Mouse (Mus musculus) myocyte (in vitro differentiated cells): ENCODE measurements at regions not wholly inside any gene's neighbourhood (a gene's known extent, or its start where the extent isn't known, plus 50 kb on each side); places are given as distances from the start of the nearest gene placed in this dataset.

Source experiments
- H3K27me3 ChIP-seq: one replicate; pipeline ENCODE4 v1.6.1; 2011; ENCODE audit not compliant: control insufficient read depth, insufficient read depth, insufficient read length
- H3K36me3 ChIP-seq: one replicate; pipeline ENCODE4 v1.6.1; 2011; ENCODE audit not compliant: control insufficient read depth, insufficient read depth
- H3K4me2 ChIP-seq: one replicate; pipeline ENCODE4 v1.6.1; 2011; ENCODE audit warnings: low read depth, control low read depth
- H3K4me3 ChIP-seq: one replicate; pipeline ENCODE4 v1.5.1; 2011; ENCODE audit warnings: mild to moderate bottlenecking, control low read depth, moderate library complexity
- H3K79me2 ChIP-seq: one replicate; pipeline ENCODE4 v1.6.1; 2011; ENCODE audit not compliant: control insufficient read depth, insufficient read depth
- H3ac ChIP-seq: one replicate; pipeline ENCODE4 v1.6.1; 2011; ENCODE audit not compliant: control insufficient read depth, insufficient read length
- CEBPB ChIP-seq: IDR thresholded peaks from 2 replicates; pipeline ENCODE4 v1.6.1; 2011; ENCODE audit warnings: mild to moderate bottlenecking, moderate library complexity; ENCODE audit not compliant: poor library complexity, insufficient read depth, severe bottlenecking
- E2F4 ChIP-seq: IDR thresholded peaks from one replicate; pipeline ENCODE4 v1.6.1; 2011; ENCODE audit warnings: mild to moderate bottlenecking, control low read depth, moderate library complexity; ENCODE audit not compliant: insufficient read depth
- MAX ChIP-seq: IDR thresholded peaks from one replicate; pipeline ENCODE4 v1.6.1; 2011; ENCODE audit warnings: low read depth, mild to moderate bottlenecking, control low read depth
- MYOD1 ChIP-seq, 3 experiments: IDR thresholded peaks; one replicate each; pipeline ENCODE4 v1.6.1; 2011; ENCODE audit warnings: control low read depth in 2 of 3, low read depth in 2 of 3, mild to moderate bottlenecking in 2 of 3, moderate library complexity in 1 of 3; ENCODE audit not compliant: insufficient read length in 2 of 3, control insufficient read depth in 1 of 3
- MYOG ChIP-seq, 3 experiments: IDR thresholded peaks; one replicate each; pipeline ENCODE4 v1.6.1; 2011; ENCODE audit warnings: control low read depth in 2 of 3, low read depth in 2 of 3, mild to moderate bottlenecking in 2 of 3; ENCODE audit not compliant: insufficient read length in 2 of 3, control insufficient read depth in 1 of 3, insufficient read depth in 1 of 3
- POLR2A ChIP-seq: IDR thresholded peaks from one replicate; pipeline ENCODE4 v1.6.1; 2011; ENCODE audit warnings: low read depth, mild to moderate bottlenecking, control low read depth, moderate library complexity; ENCODE audit not compliant: insufficient read length
- POLR2AphosphoS2 ChIP-seq: IDR thresholded peaks from one replicate; pipeline ENCODE4 v1.6.1; 2011; ENCODE audit warnings: low read depth, control low read depth; ENCODE audit not compliant: insufficient read length
- REST ChIP-seq: IDR thresholded peaks from one replicate; pipeline ENCODE4 v1.6.1; 2011; ENCODE audit warnings: mild to moderate bottlenecking, control low read depth, moderate library complexity; ENCODE audit not compliant: insufficient read depth, insufficient read length
- SRF ChIP-seq: IDR thresholded peaks from one replicate; pipeline ENCODE4 v1.6.1; 2011; ENCODE audit warnings: low read depth; ENCODE audit not compliant: control insufficient read depth, insufficient read length
- TCF12 ChIP-seq: IDR thresholded peaks from one replicate; pipeline ENCODE4 v1.6.1; 2011; ENCODE audit warnings: mild to moderate bottlenecking, control low read depth; ENCODE audit not compliant: poor library complexity, insufficient read depth, severe bottlenecking
- TCF3 ChIP-seq: IDR thresholded peaks from one replicate; pipeline ENCODE4 v1.6.1; 2011; ENCODE audit warnings: low read depth, control low read depth; ENCODE audit not compliant: insufficient read length
- USF1 ChIP-seq: IDR thresholded peaks from one replicate; pipeline ENCODE4 v1.6.1; 2011; ENCODE audit warnings: low read depth, mild to moderate bottlenecking, control low read depth, moderate library complexity

- H3ac ChIP-seq, result no peak overlapping the region
- H3K79me2 ChIP-seq, result no peaks in the 10 kb centered on the region
- H3K4me3 ChIP-seq, result no peak overlapping the region
These were observed 226.4 kb upstream of the Adamts16 start for GRCm38 (mm10) chr13:71068011-71068410.

GRCm38 (mm10) chr13:71065568-71065967, 224.0 kb upstream of the Adamts16 start:
- no peak overlapping the region for H3K4me3 ChIP-seq
- no peak overlapping the region for H3K4me2 ChIP-seq

More at GRCm38 (mm10) chr13:71068011-71068410, 226.4 kb upstream of the Adamts16 start:
- TF ChIP-seq SRF (no peak), TCF12 (no peak), CEBPB (no peak), TCF3 (no peak), POLR2A (no peak), MYOG (IDR thresholded peaks at IDR 0.05; ENCODE audit: control insufficient read depth in 1 of 3, insufficient read depth in 1 of 3, insufficient read length in 2 of 3, low read depth in 2 of 3) (no peak), USF1 (no peak), MAX (no peak), MYOD1 (IDR thresholded peaks at IDR 0.05; ENCODE audit: control insufficient read depth in 1 of 3, insufficient read length in 2 of 3, low read depth in 2 of 3) (no peak), POLR2AphosphoS2 (no peak), E2F4 (no peak), REST (no peak)
- H3K4me2 ChIP-seq, result no peak overlapping the region
- no peaks in the 10 kb centered on the region for H3K36me3 ChIP-seq
- H3K27me3 ChIP-seq, result no peaks in the 10 kb centered on the region

DNA sequence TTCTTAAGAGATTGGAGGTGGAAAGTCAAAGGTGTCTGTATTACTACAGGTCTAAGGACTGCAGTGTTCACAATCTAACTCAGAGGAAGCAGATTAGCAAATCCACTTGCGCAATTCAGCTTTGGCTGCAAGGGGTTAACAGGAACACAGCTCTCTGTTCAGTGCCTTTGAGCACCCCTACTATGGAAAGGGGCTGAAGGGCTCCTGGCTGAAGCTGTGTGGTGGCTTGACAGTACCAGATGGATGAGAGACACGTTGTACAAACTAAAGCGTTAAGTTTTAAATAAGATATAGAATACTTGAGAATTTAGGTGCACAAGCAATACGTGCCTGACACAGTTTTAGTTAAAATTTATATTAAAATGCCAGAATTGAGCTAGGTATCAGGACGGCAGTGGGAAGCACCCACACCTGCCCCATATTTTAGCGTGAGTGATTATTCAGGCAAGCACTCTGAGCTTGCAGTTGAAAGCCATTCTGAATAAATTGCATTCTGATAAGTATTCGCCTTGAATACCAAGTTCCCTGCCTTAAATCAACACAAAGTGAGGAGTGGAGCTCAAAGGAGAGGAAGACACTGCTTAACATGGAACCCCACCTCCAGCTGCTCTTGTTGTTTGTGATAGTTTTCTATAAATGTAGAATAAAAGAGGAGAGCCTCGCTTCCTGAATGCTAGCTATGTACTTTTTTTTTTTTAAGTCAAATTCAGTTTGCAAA, 223.1 kb upstream of the Adamts16 start:
- no peak overlapping the region for H3K4me2 ChIP-seq
- no peak overlapping the region for H3K4me3 ChIP-seq
- no peaks in the 10 kb centered on the region for H3K79me2 ChIP-seq
- no peak overlapping the region for H3ac ChIP-seq
- H3K36me3 ChIP-seq, result no peaks in the 10 kb centered on the region
- TF ChIP-seq CEBPB (no peak), MAX (no peak), REST (no peak), TCF12 (no peak), USF1 (no peak), POLR2AphosphoS2 (no peak), E2F4 (no peak), POLR2A (no peak), SRF (no peak), TCF3 (no peak), MYOG (IDR thresholded peaks at IDR 0.05; ENCODE audit: control insufficient read depth in 1 of 3, insufficient read depth in 1 of 3, insufficient read length in 2 of 3, low read depth in 2 of 3) (no peak), MYOD1 (IDR thresholded peaks at IDR 0.05; ENCODE audit: control insufficient read depth in 1 of 3, insufficient read length in 2 of 3, low read depth in 2 of 3) (no peak)
- no peaks in the 10 kb centered on the region for H3K27me3 ChIP-seq

More at GRCm38 (mm10) chr13:71065568-71065967, 224.0 kb upstream of the Adamts16 start:
- no peaks in the 10 kb centered on the region for H3K36me3 ChIP-seq
- no peak overlapping the region for H3ac ChIP-seq
- H3K79me2 ChIP-seq, result no peaks in the 10 kb centered on the region
- H3K27me3 ChIP-seq, result no peaks in the 10 kb centered on the region
- TF ChIP-seq MYOD1 (IDR thresholded peaks at IDR 0.05; ENCODE audit: control insufficient read depth in 1 of 3, insufficient read length in 2 of 3, low read depth in 2 of 3) (no peak), E2F4 (no peak), TCF3 (no peak), SRF (no peak), MYOG (IDR thresholded peaks at IDR 0.05; ENCODE audit: control insufficient read depth in 1 of 3, insufficient read depth in 1 of 3, insufficient read length in 2 of 3, low read depth in 2 of 3) (no peak), USF1 (no peak), MAX (no peak), TCF12 (no peak), CEBPB (no peak), POLR2A (no peak), POLR2AphosphoS2 (no peak), REST (no peak)

DNA sequence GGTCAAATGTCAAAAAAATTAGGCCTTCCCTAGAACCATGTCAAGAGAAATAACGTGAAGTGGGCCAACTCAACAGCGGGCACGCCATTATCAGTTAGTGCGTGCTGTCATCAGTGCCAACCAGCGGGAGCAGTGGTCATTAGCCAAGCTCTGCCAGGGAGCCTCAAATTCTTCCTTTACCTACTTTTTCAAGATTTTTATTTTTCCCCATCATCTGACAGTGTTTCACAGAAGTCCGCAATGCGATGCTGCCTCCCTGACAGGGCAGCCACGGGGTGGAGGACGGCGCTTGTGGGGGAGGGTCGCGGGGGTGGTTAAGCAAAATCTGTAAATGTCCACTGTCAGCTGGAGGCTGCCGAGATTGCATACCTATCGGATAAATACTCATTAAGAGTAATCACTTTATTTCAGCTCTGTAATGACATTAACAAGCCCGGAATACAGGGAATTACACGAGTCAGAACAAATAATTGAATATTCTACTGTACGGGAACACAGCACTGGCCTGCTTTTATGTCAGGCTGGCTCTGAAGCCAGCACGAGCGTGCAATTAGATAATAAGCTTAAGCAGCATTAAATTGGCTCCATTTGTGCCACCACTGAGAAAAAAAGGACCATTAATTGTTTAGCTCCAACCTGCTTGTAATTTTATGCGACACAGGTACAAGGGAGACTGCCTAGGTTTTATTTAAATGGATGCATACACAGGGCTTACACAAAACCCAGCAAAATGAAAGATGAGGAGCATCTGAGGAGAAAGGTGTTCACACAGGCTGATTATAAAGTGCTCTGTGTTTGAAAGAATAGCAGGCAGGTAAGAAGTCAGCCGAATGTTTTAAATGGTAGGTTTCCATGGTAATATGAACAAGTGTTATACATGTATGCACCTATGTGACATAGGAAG, 212.0 kb upstream of the Adamts16 start:
- no peaks in the 10 kb centered on the region for H3K79me2 ChIP-seq
- H3K4me2 ChIP-seq, result no peak overlapping the region

More for the DNA sequence above, 212.0 kb upstream of the Adamts16 start:
- Histone ChIP-seq H3ac (no peak overlapping the region), H3K27me3 (no peaks in the 10 kb centered on the region), H3K36me3 (no peaks in the 10 kb centered on the region), H3K4me3 (no peak overlapping the region)
- TF ChIP-seq POLR2A, result no peak
- no peak for TF ChIP-seq USF1
- TF ChIP-seq TCF3, result no peak
- TF ChIP-seq SRF, result no peak
- no peak for TF ChIP-seq E2F4
- no peak for TF ChIP-seq POLR2AphosphoS2
- TF ChIP-seq MYOD1 (IDR thresholded peaks at IDR 0.05; ENCODE audit: control insufficient read depth in 1 of 3, insufficient read length in 2 of 3, low read depth in 2 of 3), result no peak
- TF ChIP-seq CEBPB, result no peak
- no peak for TF ChIP-seq REST
- TF ChIP-seq MYOG (IDR thresholded peaks at IDR 0.05; ENCODE audit: control insufficient read depth in 1 of 3, insufficient read depth in 1 of 3, insufficient read length in 2 of 3, low read depth in 2 of 3), result no peak
- TF ChIP-seq TCF12, result no peak
- TF ChIP-seq MAX, result no peak
